Mouse (Mus musculus): Measurements from ENCODE around the gene Arhgef16.

Gene Arhgef16

DNA sequence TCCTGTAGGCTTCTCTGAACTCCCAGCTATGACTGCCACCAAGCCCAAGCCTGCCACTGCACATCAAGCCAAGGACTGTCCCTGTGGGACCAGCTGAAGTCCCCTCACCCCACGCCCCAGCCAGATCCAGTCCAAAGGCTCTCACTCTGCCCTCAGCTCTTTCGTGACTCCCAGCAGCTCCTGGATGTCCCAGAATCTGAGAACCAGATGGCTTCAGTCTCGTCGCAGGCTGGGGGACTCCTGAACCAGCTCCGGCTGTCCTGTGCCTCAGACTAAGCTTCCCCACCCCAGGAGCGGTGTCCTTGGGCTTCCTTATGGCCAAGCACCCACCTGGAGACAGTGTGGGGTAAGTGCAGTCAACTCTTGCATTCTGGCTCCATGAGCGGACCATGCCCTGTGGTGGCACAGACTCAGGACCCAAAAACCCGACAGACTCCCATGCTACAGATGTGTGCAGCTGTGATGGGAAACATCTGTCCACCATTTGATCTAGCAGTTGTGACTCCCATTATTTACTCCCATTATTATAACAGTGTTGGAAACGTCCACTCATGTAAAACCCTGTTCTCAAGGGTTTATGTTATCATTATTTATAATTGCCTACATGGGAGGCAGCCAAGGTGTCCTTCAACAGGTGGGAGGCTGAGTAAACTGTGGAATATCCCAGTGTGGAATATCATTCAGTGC lies 9.2 kb upstream of the Arhgef16 start:
- POLR2A ChIA-PET, result no interaction called here
- CTCF ChIA-PET, result interaction anchor here in 2 of 4 experiments (0.9 to 1.0 kb wide), 3 partner anchors 9 to 18 kb away, joined by 3 read pairs; partner anchors contain the start of gene Arhgef16 (in 2 of the 2)

DNA sequence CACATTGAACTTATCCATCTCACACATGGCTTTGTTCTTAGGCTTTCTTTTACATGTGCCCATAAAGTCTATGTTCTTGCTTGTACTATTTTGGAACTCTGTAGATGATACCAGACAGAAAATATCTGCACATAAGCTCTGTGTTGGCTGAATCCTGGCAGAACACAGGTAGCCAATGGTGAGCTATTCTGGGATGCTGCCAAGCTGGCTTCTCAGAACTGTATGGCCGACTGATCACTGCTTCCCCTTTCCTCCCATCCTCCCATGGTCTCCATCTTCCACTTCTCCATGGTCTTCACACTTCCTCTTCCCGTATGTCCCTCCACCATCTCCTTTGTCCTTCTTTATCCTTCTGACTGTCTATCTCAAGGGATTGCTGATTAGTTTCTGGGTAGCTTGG lies 7.7 kb upstream of the Arhgef16 start:
- ChIA-PET CTCF (no interaction called here), POLR2A (interaction anchor here in 1 of 4 experiments (0.7 to 1.3 kb wide), 3 partner anchors 8 to 10 kb away, joined by 3 read pairs; partner anchors contain the start of gene Arhgef16)

- CTCF ChIA-PET, result interaction anchor here (0.6 to 1.8 kb wide), 9 partner anchors 28 to 157 kb away, joined by 3 to 7 read pairs (median 3); partner anchors contain the start of gene Wrap73 (in 1 of the 4)
- POLR2A ChIA-PET, result interaction anchor here in 2 of 4 experiments (0.5 to 2.1 kb wide), 4 partner anchors 9 to 919 kb away, joined by 3 to 7 read pairs (median 4); no protein-coding TSS in a partner anchor
Measured at GRCm38 (mm10) chr4:154299541-154300271, 1.8 kb downstream of the Arhgef16 start.

- ChIA-PET CTCF (interaction anchor here in 3 of 4 experiments (0.6 to 1.8 kb wide), 13 partner anchors 31 to 1021 kb away, joined by 3 to 12 read pairs (median 5); partner anchors contain the start of gene Smim1 (in 1 of the 3)), POLR2A (interaction anchor here in 2 of 4 experiments (0.9 to 2.1 kb wide), 6 partner anchors 8 to 358 kb away, joined by 3 to 8 read pairs (median 4); partner anchors contain the start of genes A430005L14Rik (in 1 of the 2) and Megf6 (in 1 of the 2))
Measured at GRCm38 (mm10) chr4:154297761-154298160, 3.7 kb downstream of the Arhgef16 start.

GRCm38 (mm10) chr4:154294262-154294731 lies 7.2 kb downstream of the Arhgef16 start:
- POLR2A ChIA-PET, result no interaction called here
- CTCF ChIA-PET, result interaction anchor here in 1 of 4 experiments (0.8 kb wide), 1 partner anchor 135 kb away, joined by 4 read pairs; no protein-coding TSS in a partner anchor

GRCm38 (mm10) chr4:154293735-154294201 lies 7.7 kb downstream of the Arhgef16 start:
- POLR2A ChIA-PET, result no interaction called here
- CTCF ChIA-PET, result interaction anchor here in 1 of 4 experiments (0.8 kb wide), 1 partner anchor 134 kb away, joined by 4 read pairs; no protein-coding TSS in a partner anchor

- CTCF ChIA-PET, result interaction anchor here in 1 of 4 experiments (0.6 kb wide), 1 partner anchor 74 kb away, joined by 3 read pairs; no protein-coding TSS in a partner anchor
- POLR2A ChIA-PET, result no interaction called here
Measured at GRCm38 (mm10) chr4:154283671-154284070, 17.8 kb downstream of the Arhgef16 start.

DNA sequence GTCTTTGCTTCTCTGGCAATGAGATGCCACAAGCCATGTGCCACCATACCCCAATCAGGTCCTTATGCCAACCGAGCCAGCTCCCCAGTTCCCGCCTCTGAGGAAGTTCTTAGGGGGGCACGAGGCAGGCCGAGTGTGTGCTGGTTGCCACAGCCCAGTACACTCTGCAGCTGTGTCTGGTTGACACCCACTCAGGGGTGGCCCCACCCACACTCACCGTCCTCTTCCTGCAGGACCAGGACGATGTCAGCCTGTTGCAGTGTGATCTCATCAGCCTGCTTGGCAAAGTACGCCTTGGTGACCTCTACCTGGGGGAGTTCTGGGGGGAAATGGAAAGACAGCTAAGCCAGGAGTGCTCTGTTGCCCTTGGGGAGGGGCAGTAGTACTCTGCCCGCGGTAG lies 22.0 kb downstream of the Arhgef16 start:
- ChIA-PET POLR2A (interaction anchor here in 1 of 4 experiments (0.5 kb wide), 1 partner anchor 25 kb away, joined by 3 read pairs; no protein-coding TSS in a partner anchor), CTCF (interaction anchor here in 3 of 4 experiments (0.5 to 1.3 kb wide), 3 partner anchors 208 to 499 kb away, joined by 3 to 5 read pairs (median 3); partner anchors contain the start of gene Smim1 (in 1 of the 3))

- POLR2A ChIA-PET, result interaction anchor here in 2 of 4 experiments (0.5 to 1.0 kb wide), 3 partner anchors 18 to 105 kb away, joined by 3 read pairs; no protein-coding TSS in a partner anchor
- CTCF ChIA-PET, result interaction anchor here in 3 of 4 experiments (0.6 to 1.6 kb wide), 6 partner anchors 10 to 295 kb away, joined by 3 to 6 read pairs (median 3); no protein-coding TSS in a partner anchor
Measured at GRCm38 (mm10) chr4:154273000-154273399, 28.5 kb downstream of the Arhgef16 start.

GRCm38 (mm10) chr4:154269520-154269919 lies 32.0 kb downstream of the Arhgef16 start:
- ChIA-PET CTCF (interaction anchor here in 1 of 4 experiments (0.6 kb wide), 1 partner anchor 509 kb away, joined by 3 read pairs; no protein-coding TSS in a partner anchor), POLR2A (no interaction called here)

- CTCF ChIA-PET, result no interaction called here
- POLR2A ChIA-PET, result no interaction called here
Measured at GRCm38 (mm10) chr4:154267511-154267910, 34.0 kb downstream of the Arhgef16 start.

DNA sequence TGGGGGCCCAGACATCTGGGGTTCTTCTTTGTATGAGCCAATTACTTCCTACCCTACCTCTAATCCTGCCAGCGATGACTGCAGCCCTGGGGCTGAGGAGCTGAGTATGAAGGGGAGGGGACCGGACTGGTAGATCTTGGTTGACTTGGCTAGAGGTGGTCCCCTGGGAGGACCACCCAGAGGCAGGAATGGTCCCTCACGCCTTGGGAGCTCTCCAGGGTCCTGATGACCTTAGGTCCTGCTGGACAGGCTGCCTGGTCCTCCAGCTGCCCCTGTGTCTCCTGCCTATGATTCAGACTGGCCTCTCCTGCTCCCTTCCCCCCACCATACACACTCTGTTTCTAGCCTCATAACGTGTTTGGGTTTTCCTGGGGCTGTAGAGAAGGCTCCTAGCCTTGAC lies 39.4 kb downstream of the Arhgef16 start:
- POLR2A ChIA-PET, result interaction anchor here in 1 of 4 experiments (1.2 kb wide), 1 partner anchor 17 kb away, joined by 3 read pairs; no protein-coding TSS in a partner anchor
- CTCF ChIA-PET, result interaction anchor here in 2 of 4 experiments (0.6 to 1.2 kb wide), 3 partner anchors 11 to 158 kb away, joined by 3 to 5 read pairs (median 3); no protein-coding TSS in a partner anchor

DNA sequence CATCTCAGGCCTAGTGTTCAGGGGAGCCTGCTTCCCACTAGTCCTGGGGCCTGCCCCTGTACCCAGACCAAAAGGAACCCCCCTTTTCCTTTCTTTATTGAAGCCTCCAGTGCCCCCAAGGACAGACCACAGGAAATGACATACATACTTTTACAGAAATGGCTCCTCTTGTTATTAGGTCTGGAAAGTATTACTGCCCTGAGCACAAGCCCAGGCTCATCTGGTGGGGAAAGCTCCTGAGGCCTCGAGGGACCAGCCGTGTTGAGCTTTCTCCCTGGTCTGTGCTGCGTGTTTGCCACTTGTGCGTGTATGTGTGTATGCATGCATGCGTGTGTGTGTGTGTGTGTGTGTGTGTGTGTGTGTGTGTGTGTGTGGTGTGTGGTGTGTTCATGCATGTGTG lies 40.7 kb downstream of the Arhgef16 start:
- POLR2A ChIA-PET, result interaction anchor here in 1 of 4 experiments (0.6 kb wide), 1 partner anchor 332 kb away, joined by 3 read pairs; no protein-coding TSS in a partner anchor
- CTCF ChIA-PET, result interaction anchor here in 1 of 4 experiments (0.6 kb wide), 1 partner anchor 39 kb away, joined by 3 read pairs; no protein-coding TSS in a partner anchor

GRCm38 (mm10) chr4:154252537-154253255 lies 48.8 kb downstream of the Arhgef16 start:
- ChIA-PET POLR2A (interaction anchor here in 2 of 4 experiments (1.0 kb wide), 2 partner anchors 22 to 82 kb away, joined by 3 read pairs; no protein-coding TSS in a partner anchor), CTCF (interaction anchor here in 1 of 4 experiments (1.0 kb wide), 1 partner anchor 89 kb away, joined by 3 read pairs; no protein-coding TSS in a partner anchor)

GRCm38 (mm10) chr4:154249316-154249715 lies 52.2 kb downstream of the Arhgef16 start:
- ChIA-PET CTCF (interaction anchor here in 1 of 4 experiments (0.6 kb wide), 2 partner anchors 81 to 179 kb away, joined by 3 read pairs; no protein-coding TSS in a partner anchor), POLR2A (interaction anchor here in 2 of 4 experiments (0.5 to 1.6 kb wide), 4 partner anchors 12 to 549 kb away, joined by 3 to 4 read pairs (median 3); no protein-coding TSS in a partner anchor)

- CTCF ChIA-PET, result interaction anchor here in 3 of 4 experiments (0.6 to 2.6 kb wide), 8 partner anchors 9 to 501 kb away, joined by 3 to 15 read pairs (median 4); partner anchors contain the start of gene Smim1 (in 1 of the 3)
- POLR2A ChIA-PET, result interaction anchor here in 2 of 4 experiments (0.6 to 1.6 kb wide), 3 partner anchors 9 to 1009 kb away, joined by 3 to 4 read pairs (median 3); no protein-coding TSS in a partner anchor
Measured at GRCm38 (mm10) chr4:154248092-154248805, 53.2 kb downstream of the Arhgef16 start.

Data from embryonic stem cell, embryonic (primary cell).